Mouse (Mus musculus) liver, embryonic 14.5 days (tissue): ENCODE measurements around the gene Grin2c.

Experiments
- CTCF ChIP-seq: IDR thresholded peaks from 2 replicates; pipeline ENCODE4 v1.5.1; 2016; ENCODE audit warnings: antibody characterized with exemption, low read depth, control low read depth
- EP300 ChIP-seq: IDR thresholded peaks from 2 replicates; pipeline ENCODE4 v1.6.1; 2016; ENCODE audit warnings: antibody characterized with exemption, low read depth

GRCm38 (mm10) chr11:115262954-115263353 is 4.1 kb downstream of the Grin2c start:
- TF ChIP-seq CTCF = no peak
- no peak for TF ChIP-seq EP300
